Mouse (Mus musculus): Measurements from ENCODE around the gene Pnkp.

Gene Pnkp

GRCm38 (mm10) chr7:44908706-44909476 is 52.0 kb downstream of the Pnkp start:
- DNase-seq (ENCODE audit: low spot score) = no peak
